In genomic region chr17:78200561-78201220, GRCm38 (mm10) we compare ENCODE assay signal across 8 mouse cellular contexts. TPM values are rescaled to one million over a fixed set of nuclear protein-coding genes. Genes with fewer than 3 reads are reported as not detected.
A peak's percentile ranks its signal among the peaks of the same experiment; 100 is the strongest.
DNase-seq lines count a peak whose midpoint lies in the region; ATAC-seq and TF ChIP-seq lines count a peak whose summit lies in the region.

No protein-coding gene starts in this region.

- whole genome bisulfite sequencing in forebrain, embryonic 13.5 days: 1% methylated on average over 44 of the region's 73 CpGs
- 1% methylated on average over 36 of the region's 73 CpGs for WGBS in hindbrain, embryonic 11.5 days

- ATAC-seq in G1E (ENCODE audit: extremely low read depth, insufficient number of reproducible peaks, low FRiP score, poor library complexity, severe bottlenecking): no peak
- ATAC-seq in forebrain, embryonic 13.5 days: peak; percentile 64
- ATAC-seq in hindbrain, embryonic 11.5 days (ENCODE audit: low FRiP score): peak; percentile 61
- peak; percentile 51 for ATAC-seq in megakaryocyte, adult 5-6 weeks (ENCODE audit: poor library complexity, severe bottlenecking)
- no peak; the same call in 1 of the 2 replicates for ATAC-seq in monocyte, adult 5-6 weeks (replicated peaks; ENCODE audit: insufficient number of reproducible peaks, low FRiP score, low TSS enrichment, poor library complexity, severe bottlenecking)

- peaks cover 70% of the 10 kb centered on the region for H3K4me1 ChIP-seq in G1E (ENCODE audit: insufficient read depth, low read depth, low read length)
- H3K4me1 ChIP-seq in forebrain, embryonic 13.5 days: peaks cover 30% of the 10 kb centered on the region
- H3K4me1 ChIP-seq in hindbrain, embryonic 11.5 days (replicated peaks; ENCODE audit: control insufficient read depth, insufficient read depth, low read length): no peaks in the 10 kb centered on the region

- intact Hi-C loops in left cerebral cortex, postnatal 14 days (cut with DNase I): loop anchor here (5.0 kb wide), 1 partner anchor 402 kb away; no protein-coding TSS in a partner anchor

- H3K27ac ChIP-seq in forebrain, embryonic 13.5 days: peak overlapping the region; percentile 91
- peak overlapping the region; percentile 90 for H3K27ac ChIP-seq in hindbrain, embryonic 11.5 days (ENCODE audit: low read depth, low read length)

- H3K27me3 ChIP-seq in G1E (ENCODE audit: insufficient read depth, low read length): no peaks in the 10 kb centered on the region
- H3K27me3 ChIP-seq in forebrain, embryonic 13.5 days: peaks cover 10% of the 10 kb centered on the region; the same call in 1 of the 2 replicates
- 0 out of 2 replicates have a peak, but pooled peaks cover 2% of the 10 kb centered on the region for H3K27me3 ChIP-seq in hindbrain, embryonic 11.5 days (ENCODE audit: control insufficient read depth, insufficient read depth, low read length)

- H3K4me3 ChIP-seq in G1E (ENCODE audit: low read depth, low read length): peak overlapping the region; percentile 98
- peak overlapping the region; percentile 83 for H3K4me3 ChIP-seq in forebrain, embryonic 13.5 days
- H3K4me3 ChIP-seq in hindbrain, embryonic 11.5 days (ENCODE audit: low read depth, low read length): peak overlapping the region; percentile 81

- TF ChIP-seq CTCF in G1E (IDR thresholded peaks at IDR 0.05; ENCODE audit: low read depth, low read length): no peak

- H3K4me2 ChIP-seq in forebrain, embryonic 13.5 days: peak overlapping the region; percentile 98
- H3K4me2 ChIP-seq in hindbrain, embryonic 11.5 days (replicated peaks; ENCODE audit: low read depth, low read length): peak overlapping the region; percentile 100

- peak; percentile 60 for DNase-seq in G1E (ENCODE audit: low spot score)
- DNase-seq in c-Kit-positive CD71-negative TER-119-negative erythroid progenitor cells, embryonic 14.5 days (ENCODE audit: low read depth): peak; percentile 25
- DNase-seq in hindbrain, embryonic 11.5 days (ENCODE audit: low spot score): peak; percentile 69
- DNase-seq in left cerebral cortex, postnatal 14 days (ENCODE audit: low spot score in 2 of 2): peak; percentile 41 to 53
- peak; percentile 63 to 68 for DNase-seq in right cerebral cortex, postnatal 10 days (ENCODE audit: low spot score in 2 of 2)

- H3K9ac ChIP-seq in forebrain, embryonic 13.5 days: peak overlapping the region; percentile 84
- peak overlapping the region; percentile 86 for H3K9ac ChIP-seq in hindbrain, embryonic 11.5 days (ENCODE audit: low read depth, low read length)

- H3K9me3 ChIP-seq in G1E (replicated peaks): no peaks in the 10 kb centered on the region
- H3K9me3 ChIP-seq in forebrain, embryonic 13.5 days (replicated peaks): no peaks in the 10 kb centered on the region
- H3K9me3 ChIP-seq in hindbrain, embryonic 11.5 days (ENCODE audit: control insufficient read depth, low read length): no peaks in the 10 kb centered on the region

- peaks cover 19% of the 10 kb centered on the region for H3K36me3 ChIP-seq in G1E (replicated peaks)
- no peaks in the 10 kb centered on the region for H3K36me3 ChIP-seq in forebrain, embryonic 13.5 days (ENCODE audit: poor library complexity, severe bottlenecking)
- no peaks in the 10 kb centered on the region for H3K36me3 ChIP-seq in hindbrain, embryonic 11.5 days (ENCODE audit: control insufficient read depth, insufficient read depth, low read length)

RNA-seq across cellular contexts. Expression of gene Crim1, which starts 0.6 kb away (rescaled TPM):
- 21.7 and 21.9 TPM in 2 replicates for total RNA-seq in G1E (2014; fragmentation: Nextera tagmentation)
- 19.9 and 20.3 TPM in 2 replicates for total RNA-seq in G1E (2017)
- polyA plus RNA-seq in G1E (2012): 32.7 and 37.8 TPM in 2 replicates
- 3.6 and 3.8 TPM in 2 replicates for polyA plus RNA-seq in forebrain, embryonic 13.5 days (2015; fragmentation: Nextera tagmentation; extraction: Ambion mirVana)
- 5.8 TPM in 2 replicates for polyA plus RNA-seq in hindbrain, embryonic 11.5 days (2014; fragmentation: Nextera tagmentation; extraction: Ambion mirVana)
- total RNA-seq in left cerebral cortex, postnatal 14 days (2021): 10 to 100 TPM; 51.7 to 62.8 TPM
- total RNA-seq in megakaryocyte, adult 5-6 weeks (2015): 0.27 and 1.2 TPM in 2 replicates
- 0.73 and 2.0 TPM in 2 replicates for total RNA-seq in megakaryocyte, adult 5-6 weeks (2017)
- total RNA-seq in monocyte, adult 5-6 weeks (2017): 8.2 to 23.1 TPM (median 10.1 TPM) in 3 replicates

Comparison
In these comparisons a context has a peak if more than half of its experiments do, and no peak if none do; other contexts are left out.
1. ATAC-seq: peak in forebrain, embryonic 13.5 days (single experiment), hindbrain, embryonic 11.5 days (single experiment) and megakaryocyte, adult 5-6 weeks (single experiment); none in G1E (single experiment) and monocyte, adult 5-6 weeks (single experiment).
2. Peak in every context shown above with its lines, with median percentiles within 50 percentile points of each other: DNase-seq and H3K4me3 ChIP-seq.